Mouse (Mus musculus): ENCODE data around the gene Lgals8. TPM values are rescaled to one million over a fixed set of nuclear protein-coding genes. Genes with fewer than 3 reads are reported as not detected.
A peak's percentile ranks its signal among the peaks of the same experiment; 100 is the strongest.

Lgals8 gene
- polyA plus RNA-seq (2015; fragmentation: Nextera tagmentation; extraction: Ambion mirVana), result 20.4 and 22.5 TPM in 2 replicates

- Histone ChIP-seq H3K4me2 (no peak within 1 kb of the TSS), H3K4me1 (peaks cover 7% of the 10 kb centered on the region), H3K27me3 (no peaks in the 10 kb centered on the region), H3K4me3 (replicated peaks) (no peak within 1 kb of the TSS), H3K9ac (no peak within 1 kb of the TSS), H3K36me3 (no peaks in the 10 kb centered on the region), H3K9me3 (replicated peaks) (no peaks in the 10 kb centered on the region), H3K27ac (no peak within 1 kb of the TSS)
- WGBS, result 69% methylated on average over 1 of the region's 1 CpGs
- no peak for ATAC-seq (replicated peaks; ENCODE audit: low FRiP score)
Observed at GRCm38 (mm10) chr13:12464844-12465243, at the start of gene Lgals8. Gene Lgals8, minus strand, starts transcription at chr13:12464944.

GRCm38 (mm10) chr13:12511189-12511965 is 46.6 kb upstream of the Lgals8 start:
- no peaks in the 10 kb centered on the region for H3K27me3 ChIP-seq
- peaks cover 4% of the 10 kb centered on the region; the same call in 1 of the 2 replicates for H3K4me1 ChIP-seq
- 52% methylated on average over 9 of the region's 9 CpGs for WGBS
- ATAC-seq (replicated peaks; ENCODE audit: low FRiP score), result peak; percentile 86
- no peak overlapping the region for H3K27ac ChIP-seq
- H3K36me3 ChIP-seq, result no peaks in the 10 kb centered on the region
- no peak overlapping the region for H3K4me3 ChIP-seq (replicated peaks)
- no peak overlapping the region for H3K4me2 ChIP-seq
- no peaks in the 10 kb centered on the region for H3K9me3 ChIP-seq (replicated peaks)
- H3K9ac ChIP-seq, result no peak overlapping the region

GRCm38 (mm10) chr13:12510032-12510431 is 45.3 kb upstream of the Lgals8 start:
- Histone ChIP-seq H3K4me1 (peaks cover 4% of the 10 kb centered on the region; the same call in 1 of the 2 replicates), H3K27ac (no peak overlapping the region), H3K9me3 (replicated peaks) (no peaks in the 10 kb centered on the region), H3K27me3 (no peaks in the 10 kb centered on the region), H3K4me2 (no peak overlapping the region), H3K4me3 (replicated peaks) (no peak overlapping the region), H3K9ac (no peak overlapping the region), H3K36me3 (no peaks in the 10 kb centered on the region)
- no peak for ATAC-seq (replicated peaks; ENCODE audit: low FRiP score)
- 87% methylated on average over 6 of the region's 6 CpGs for WGBS

- Histone ChIP-seq H3K4me3 (replicated peaks) (no peak overlapping the region), H3K4me1 (peaks cover 15% of the 10 kb centered on the region), H3K36me3 (no peaks in the 10 kb centered on the region), H3K9ac (no peak overlapping the region), H3K4me2 (no peak overlapping the region), H3K9me3 (replicated peaks) (no peaks in the 10 kb centered on the region), H3K27ac (no peak overlapping the region), H3K27me3 (no peaks in the 10 kb centered on the region)
- no peak for ATAC-seq (replicated peaks; ENCODE audit: low FRiP score)
- WGBS, result 86% methylated on average over 6 of the region's 6 CpGs
Observed at GRCm38 (mm10) chr13:12507426-12507825, 42.7 kb upstream of the Lgals8 start.

DNA sequence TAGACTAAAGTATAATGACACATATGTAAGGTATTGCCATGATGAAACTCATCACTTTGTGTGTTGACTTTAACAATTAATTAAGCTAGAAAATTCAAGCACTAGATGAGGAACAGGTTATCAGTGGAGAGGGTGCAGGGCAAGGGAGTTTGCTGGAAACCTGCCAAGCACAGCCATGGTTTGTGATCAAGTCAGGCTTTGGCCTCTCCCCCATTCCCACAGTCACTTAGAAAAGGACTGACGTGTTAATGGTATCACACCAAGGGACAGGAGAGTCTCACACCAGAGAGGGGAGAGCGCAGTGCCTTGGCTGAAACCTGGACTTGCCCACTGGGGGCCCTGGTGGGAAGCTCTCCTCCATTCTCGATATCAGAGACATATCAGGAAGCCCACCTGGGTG is 40.6 kb upstream of the Lgals8 start:
- Histone ChIP-seq H3K27ac (no peak overlapping the region), H3K4me1 (peaks cover 11% of the 10 kb centered on the region), H3K9me3 (replicated peaks) (no peaks in the 10 kb centered on the region), H3K4me2 (no peak overlapping the region), H3K9ac (no peak overlapping the region), H3K36me3 (no peaks in the 10 kb centered on the region), H3K4me3 (replicated peaks) (no peak overlapping the region), H3K27me3 (no peaks in the 10 kb centered on the region)
- no peak for ATAC-seq (replicated peaks; ENCODE audit: low FRiP score)
- WGBS, result 67% methylated on average over 3 of the region's 3 CpGs

DNA sequence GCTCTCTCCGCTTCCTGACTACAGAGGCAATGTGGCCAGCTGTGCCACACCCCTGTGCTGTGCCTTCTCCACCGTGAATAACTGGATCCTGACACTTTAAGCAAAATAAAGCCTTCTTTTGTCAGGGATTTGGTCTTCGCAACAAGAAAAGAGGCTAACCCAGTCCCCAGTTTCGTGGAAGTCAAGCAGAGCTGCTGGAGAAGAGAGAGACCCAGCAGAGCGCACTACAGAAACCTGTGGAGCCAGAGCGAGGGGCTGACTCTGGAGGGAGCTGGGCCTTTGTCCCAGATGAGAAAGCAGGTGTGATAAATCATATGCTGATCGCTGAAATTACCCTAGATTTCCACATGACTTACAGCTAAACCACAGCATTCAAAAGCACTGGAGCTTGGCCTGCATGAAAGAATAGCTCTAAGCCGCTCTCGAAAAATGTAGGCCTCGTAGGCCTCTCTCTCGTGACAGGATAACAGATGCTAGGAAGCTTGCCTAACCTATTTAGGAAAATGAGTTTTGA is 38.6 kb upstream of the Lgals8 start:
- Histone ChIP-seq H3K4me1 (peaks cover 11% of the 10 kb centered on the region), H3K4me3 (replicated peaks) (no peak overlapping the region), H3K27me3 (no peaks in the 10 kb centered on the region), H3K27ac (peak overlapping the region; percentile 67), H3K9ac (peak overlapping the region; percentile 8; the same call in 1 of the 2 replicates), H3K4me2 (no peak overlapping the region), H3K9me3 (replicated peaks) (no peaks in the 10 kb centered on the region), H3K36me3 (no peaks in the 10 kb centered on the region)
- WGBS, result 35% methylated on average over 11 of the region's 11 CpGs
- peak; percentile 82 for ATAC-seq (replicated peaks; ENCODE audit: low FRiP score)

GRCm38 (mm10) chr13:12502665-12503237 is 38.0 kb upstream of the Lgals8 start:
- Histone ChIP-seq H3K4me1 (peaks cover 11% of the 10 kb centered on the region), H3K36me3 (no peaks in the 10 kb centered on the region), H3K9ac (peak overlapping the region; percentile 8; the same call in 1 of the 2 replicates), H3K27me3 (no peaks in the 10 kb centered on the region), H3K4me2 (no peak overlapping the region), H3K9me3 (replicated peaks) (no peaks in the 10 kb centered on the region), H3K4me3 (replicated peaks) (no peak overlapping the region), H3K27ac (peak overlapping the region; percentile 67)
- 47% methylated on average over 4 of the region's 4 CpGs for WGBS
- ATAC-seq (replicated peaks; ENCODE audit: low FRiP score), result no peak; the same call in 1 of the 2 replicates

DNA sequence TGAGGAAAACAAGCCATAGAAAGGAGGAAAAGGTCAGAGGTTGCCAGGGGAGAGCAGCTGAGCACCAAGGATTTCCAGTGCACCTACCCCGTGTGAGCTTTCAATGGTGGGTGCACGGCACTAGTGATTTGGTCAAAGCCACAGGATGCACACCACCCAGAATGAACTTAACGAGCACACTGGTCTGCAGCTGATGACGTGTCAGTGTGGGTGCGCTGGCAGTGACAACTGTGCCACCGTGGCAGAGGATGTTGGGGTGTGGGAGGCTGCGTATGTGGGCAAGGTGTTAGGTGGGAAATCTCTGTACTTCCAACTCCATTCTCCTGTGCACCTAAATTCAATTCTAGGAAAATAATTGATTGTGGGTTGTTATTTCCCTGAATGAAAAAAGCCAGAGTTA is 34.4 kb upstream of the Lgals8 start:
- peaks cover 11% of the 10 kb centered on the region for H3K4me1 ChIP-seq
- H3K4me2 ChIP-seq, result no peak overlapping the region
- H3K9me3 ChIP-seq (replicated peaks), result no peaks in the 10 kb centered on the region
- H3K4me3 ChIP-seq (replicated peaks), result no peak overlapping the region
- H3K9ac ChIP-seq, result no peak overlapping the region
- no peaks in the 10 kb centered on the region for H3K27me3 ChIP-seq
- 89% methylated on average over 7 of the region's 7 CpGs for WGBS
- no peak for ATAC-seq (replicated peaks; ENCODE audit: low FRiP score)
- H3K27ac ChIP-seq, result no peak overlapping the region
- no peaks in the 10 kb centered on the region for H3K36me3 ChIP-seq

- WGBS, result 68% methylated on average over 8 of the region's 8 CpGs
- no peak for ATAC-seq (replicated peaks; ENCODE audit: low FRiP score)
- no peak overlapping the region for H3K4me2 ChIP-seq
- H3K27me3 ChIP-seq, result no peaks in the 10 kb centered on the region
- no peaks in the 10 kb centered on the region for H3K36me3 ChIP-seq
- H3K4me3 ChIP-seq (replicated peaks), result no peak overlapping the region
- H3K9ac ChIP-seq, result no peak overlapping the region
- H3K9me3 ChIP-seq (replicated peaks), result no peaks in the 10 kb centered on the region
- H3K4me1 ChIP-seq, result peaks cover 3% of the 10 kb centered on the region
- H3K27ac ChIP-seq, result no peak overlapping the region
Observed at GRCm38 (mm10) chr13:12497809-12498208, 33.1 kb upstream of the Lgals8 start.

- Histone ChIP-seq H3K36me3 (no peaks in the 10 kb centered on the region), H3K4me1 (no peaks in the 10 kb centered on the region), H3K27ac (no peak overlapping the region), H3K4me3 (replicated peaks) (no peak overlapping the region), H3K9ac (no peak overlapping the region), H3K27me3 (no peaks in the 10 kb centered on the region), H3K9me3 (replicated peaks) (no peaks in the 10 kb centered on the region), H3K4me2 (no peak overlapping the region)
- WGBS, result 80% methylated on average over 9 of the region's 9 CpGs
- 0 out of 2 replicates have a peak, but pooled peaks have one; percentile 43 for ATAC-seq (replicated peaks; ENCODE audit: low FRiP score)
Observed at GRCm38 (mm10) chr13:12494750-12495149, 30.0 kb upstream of the Lgals8 start.

GRCm38 (mm10) chr13:12492515-12492914 is 27.8 kb upstream of the Lgals8 start:
- H3K4me2 ChIP-seq, result no peak overlapping the region
- WGBS, result 92% methylated on average over 3 of the region's 3 CpGs
- no peak overlapping the region for H3K9ac ChIP-seq
- H3K27me3 ChIP-seq, result no peaks in the 10 kb centered on the region
- H3K36me3 ChIP-seq, result no peaks in the 10 kb centered on the region
- H3K9me3 ChIP-seq (replicated peaks), result no peaks in the 10 kb centered on the region
- no peak overlapping the region for H3K27ac ChIP-seq
- no peaks in the 10 kb centered on the region for H3K4me1 ChIP-seq
- no peak overlapping the region for H3K4me3 ChIP-seq (replicated peaks)
- no peak for ATAC-seq (replicated peaks; ENCODE audit: low FRiP score)

- Histone ChIP-seq H3K27me3 (no peaks in the 10 kb centered on the region), H3K9me3 (replicated peaks) (no peaks in the 10 kb centered on the region), H3K4me1 (no peaks in the 10 kb centered on the region), H3K4me3 (replicated peaks) (no peak overlapping the region), H3K9ac (no peak overlapping the region), H3K4me2 (no peak overlapping the region), H3K36me3 (no peaks in the 10 kb centered on the region), H3K27ac (no peak overlapping the region)
- 65% methylated on average over 7 of the region's 7 CpGs for WGBS
- ATAC-seq (replicated peaks; ENCODE audit: low FRiP score), result peak; percentile 57; the same call in 1 of the 2 replicates
Observed at GRCm38 (mm10) chr13:12485640-12486039, 20.9 kb upstream of the Lgals8 start.

Measured in kidney, embryonic 15.5 days (tissue).